Mouse (Mus musculus): ENCODE data around the gene Cdrt4. TPM values are rescaled to one million over a fixed set of nuclear protein-coding genes. Genes with fewer than 3 reads are reported as not detected.

Cdrt4 gene
- total and polyA plus RNA-seq, 2 experiments from 2014 or later = not detected

GRCm38 (mm10) chr11:63000126-63000525 lies 49.1 kb downstream of the Cdrt4 start:
- Histone ChIP-seq H3K27me3 (ENCODE audit: insufficient read depth, low read length) (no peaks in the 10 kb centered on the region), H3K27ac (ENCODE audit: low read depth, low read length) (no peak overlapping the region), H3K9ac (replicated peaks; ENCODE audit: low read length, poor library complexity, severe bottlenecking) (no peak overlapping the region), H3K36me3 (ENCODE audit: insufficient read depth, low read length) (no peaks in the 10 kb centered on the region), H3K4me2 (ENCODE audit: low read depth, low read length, poor library complexity, severe bottlenecking) (no peak overlapping the region), H3K9me3 (ENCODE audit: low read length) (no peaks in the 10 kb centered on the region), H3K4me3 (ENCODE audit: low read depth, low read length) (no peak overlapping the region), H3K4me1 (ENCODE audit: insufficient read depth, low read length) (no peaks in the 10 kb centered on the region)
- 95% methylated on average over 8 of the region's 8 CpGs for WGBS
- ATAC-seq (ENCODE audit: low FRiP score) (no peak), DNase-seq (ENCODE audit: low spot score) (no peak)
- TF ChIP-seq CTCF (IDR thresholded peaks at IDR 0.05) = no peak

- no peak overlapping the region for H3K27ac ChIP-seq (ENCODE audit: low read depth, low read length)
- no peaks in the 10 kb centered on the region for H3K36me3 ChIP-seq (ENCODE audit: insufficient read depth, low read length)
- DNase-seq (ENCODE audit: low spot score) = no peak
- WGBS = 75% methylated on average over 6 of the region's 6 CpGs
- no peak for TF ChIP-seq CTCF (IDR thresholded peaks at IDR 0.05)
- no peak overlapping the region for H3K4me2 ChIP-seq (ENCODE audit: low read depth, low read length, poor library complexity, severe bottlenecking)
- H3K4me3 ChIP-seq (ENCODE audit: low read depth, low read length) = no peak overlapping the region
- ATAC-seq (ENCODE audit: low FRiP score) = no peak
- no peaks in the 10 kb centered on the region for H3K9me3 ChIP-seq (ENCODE audit: low read length)
- no peaks in the 10 kb centered on the region for H3K4me1 ChIP-seq (ENCODE audit: insufficient read depth, low read length)
- no peak overlapping the region for H3K9ac ChIP-seq (replicated peaks; ENCODE audit: low read length, poor library complexity, severe bottlenecking)
- no peaks in the 10 kb centered on the region for H3K27me3 ChIP-seq (ENCODE audit: insufficient read depth, low read length)
These were observed 53.6 kb downstream of the Cdrt4 start for GRCm38 (mm10) chr11:63004617-63005016.

- DNase-seq (ENCODE audit: low spot score) (no peak), ATAC-seq (ENCODE audit: low FRiP score) (no peak)
- Histone ChIP-seq H3K4me2 (ENCODE audit: low read depth, low read length, poor library complexity, severe bottlenecking) (no peak overlapping the region), H3K4me1 (ENCODE audit: insufficient read depth, low read length) (no peaks in the 10 kb centered on the region), H3K27ac (ENCODE audit: low read depth, low read length) (no peak overlapping the region), H3K36me3 (ENCODE audit: insufficient read depth, low read length) (no peaks in the 10 kb centered on the region), H3K9me3 (ENCODE audit: low read length) (no peaks in the 10 kb centered on the region), H3K27me3 (ENCODE audit: insufficient read depth, low read length) (no peaks in the 10 kb centered on the region), H3K4me3 (ENCODE audit: low read depth, low read length) (no peak overlapping the region), H3K9ac (replicated peaks; ENCODE audit: low read length, poor library complexity, severe bottlenecking) (no peak overlapping the region)
- no peak for TF ChIP-seq CTCF (IDR thresholded peaks at IDR 0.05)
- WGBS = 89% methylated on average over 5 of the region's 5 CpGs
These were observed 56.4 kb downstream of the Cdrt4 start for GRCm38 (mm10) chr11:63007376-63007775.

GRCm38 (mm10) chr11:63008004-63008403 lies 57.0 kb downstream of the Cdrt4 start:
- H3K4me2 ChIP-seq (ENCODE audit: low read depth, low read length, poor library complexity, severe bottlenecking) = no peak overlapping the region
- H3K27ac ChIP-seq (ENCODE audit: low read depth, low read length) = no peak overlapping the region
- H3K9me3 ChIP-seq (ENCODE audit: low read length) = no peaks in the 10 kb centered on the region
- ATAC-seq (ENCODE audit: low FRiP score) = no peak
- 80% methylated on average over 3 of the region's 3 CpGs for WGBS
- H3K4me3 ChIP-seq (ENCODE audit: low read depth, low read length) = no peak overlapping the region
- no peaks in the 10 kb centered on the region for H3K27me3 ChIP-seq (ENCODE audit: insufficient read depth, low read length)
- no peak for TF ChIP-seq CTCF (IDR thresholded peaks at IDR 0.05)
- no peak overlapping the region for H3K9ac ChIP-seq (replicated peaks; ENCODE audit: low read length, poor library complexity, severe bottlenecking)
- no peaks in the 10 kb centered on the region for H3K4me1 ChIP-seq (ENCODE audit: insufficient read depth, low read length)
- H3K36me3 ChIP-seq (ENCODE audit: insufficient read depth, low read length) = no peaks in the 10 kb centered on the region
- no peak for DNase-seq (ENCODE audit: low spot score)

- Histone ChIP-seq H3K4me2 (ENCODE audit: low read depth, low read length, poor library complexity, severe bottlenecking) (no peak overlapping the region), H3K27me3 (ENCODE audit: insufficient read depth, low read length) (no peaks in the 10 kb centered on the region), H3K4me1 (ENCODE audit: insufficient read depth, low read length) (no peaks in the 10 kb centered on the region), H3K9me3 (ENCODE audit: low read length) (no peaks in the 10 kb centered on the region), H3K9ac (replicated peaks; ENCODE audit: low read length, poor library complexity, severe bottlenecking) (no peak overlapping the region), H3K36me3 (ENCODE audit: insufficient read depth, low read length) (no peaks in the 10 kb centered on the region), H3K27ac (ENCODE audit: low read depth, low read length) (no peak overlapping the region), H3K4me3 (ENCODE audit: low read depth, low read length) (no peak overlapping the region)
- TF ChIP-seq CTCF (IDR thresholded peaks at IDR 0.05) = no peak
- DNase-seq (ENCODE audit: low spot score) (no peak), ATAC-seq (ENCODE audit: low FRiP score) (no peak)
- 60% methylated on average over 3 of the region's 3 CpGs for WGBS
These were observed 58.8 kb downstream of the Cdrt4 start for GRCm38 (mm10) chr11:63009761-63010160.

GRCm38 (mm10) chr11:63017327-63018082 lies 66.5 kb downstream of the Cdrt4 start:
- H3K9me3 ChIP-seq (ENCODE audit: low read length) = no peaks in the 10 kb centered on the region
- TF ChIP-seq CTCF (IDR thresholded peaks at IDR 0.05) = no peak
- ATAC-seq (ENCODE audit: low FRiP score) (no peak), DNase-seq (ENCODE audit: low spot score) (peak; percentile 89)
- no peaks in the 10 kb centered on the region for H3K4me1 ChIP-seq (ENCODE audit: insufficient read depth, low read length)
- H3K36me3 ChIP-seq (ENCODE audit: insufficient read depth, low read length) = no peaks in the 10 kb centered on the region
- no peak overlapping the region for H3K4me2 ChIP-seq (ENCODE audit: low read depth, low read length, poor library complexity, severe bottlenecking)
- 64% methylated on average over 6 of the region's 6 CpGs for WGBS
- H3K27ac ChIP-seq (ENCODE audit: low read depth, low read length) = no peak overlapping the region
- no peaks in the 10 kb centered on the region for H3K27me3 ChIP-seq (ENCODE audit: insufficient read depth, low read length)
- H3K4me3 ChIP-seq (ENCODE audit: low read depth, low read length) = no peak overlapping the region
- no peak overlapping the region for H3K9ac ChIP-seq (replicated peaks; ENCODE audit: low read length, poor library complexity, severe bottlenecking)
